Mouse (Mus musculus) ES-Bruce4 (cell line): ENCODE measurements around the gene Etfb. TPM values are rescaled to one million over a fixed set of nuclear protein-coding genes. Genes with fewer than 3 reads are reported as not detected.

Experiments used
- H3K27ac ChIP-seq: 2 replicates; pipeline ENCODE4 v1.5.1; 2012; ENCODE audit warnings: low read length, inconsistent platforms; ENCODE audit not compliant: insufficient read depth
- H3K27me3 ChIP-seq: 2 replicates; pipeline ENCODE4 v1.6.1; 2012; ENCODE audit warnings: mild to moderate bottlenecking, low read length, inconsistent platforms; ENCODE audit not compliant: control insufficient read depth, poor library complexity, insufficient read depth, severe bottlenecking
- H3K36me3 ChIP-seq: 2 replicates; pipeline ENCODE4 v1.6.1; 2012; ENCODE audit warnings: inconsistent platforms, mild to moderate bottlenecking, low read length, moderate library complexity; ENCODE audit not compliant: control insufficient read depth, poor library complexity, insufficient read depth, severe bottlenecking
- H3K4me1 ChIP-seq: one replicate; pipeline ENCODE4 v1.8.1; 2011; ENCODE audit warnings: low read length; ENCODE audit not compliant: control insufficient read depth, insufficient read depth
- H3K4me3 ChIP-seq: 2 replicates; pipeline ENCODE4 v1.5.1; 2011; ENCODE audit warnings: low read depth, mild to moderate bottlenecking, low read length
- H3K9ac ChIP-seq: 2 replicates; pipeline ENCODE4 v1.6.1; 2012; ENCODE audit warnings: low read depth, mild to moderate bottlenecking, inconsistent platforms; ENCODE audit not compliant: poor library complexity, severe bottlenecking
- H3K9me3 ChIP-seq: replicated peaks from 2 replicates; pipeline ENCODE4 v1.6.1; 2012; ENCODE audit warnings: mild to moderate bottlenecking, low read length, inconsistent platforms; ENCODE audit not compliant: control insufficient read depth, poor library complexity, insufficient read depth, severe bottlenecking
- CTCF ChIP-seq: IDR thresholded peaks from one replicate; pipeline ENCODE4 v1.8.1; 2011; ENCODE audit warnings: low read depth, low read length
- EP300 ChIP-seq: IDR thresholded peaks from 2 replicates; pipeline ENCODE4 v1.6.1; 2011; ENCODE audit warnings: low read depth, low read length; ENCODE audit not compliant: insufficient read depth
- POLR2A ChIP-seq: IDR thresholded peaks from one replicate; pipeline ENCODE4 v1.8.1; 2011; ENCODE audit warnings: low read length; ENCODE audit not compliant: insufficient read depth
- polyA plus RNA-seq: library from polyadenylated mRNA; stranded (reverse); fragments of >200 nt; gene quantifications from 2 replicates; pipeline ENCODE4 v1.2.4, GENCODE M21; 2011; ENCODE audit warnings: low read depth; ENCODE audit not compliant: missing spikeins, insufficient read depth, insufficient read length

Gene Etfb
- polyA plus RNA-seq, 1 experiment = 68.3 TPM

- Histone ChIP-seq H3K4me3 (peak overlapping the region; percentile 80), H3K9ac (peak overlapping the region; percentile 24; the same call in 1 of the 2 replicates), H3K27ac (peak overlapping the region; percentile 54), H3K27me3 (no peaks in the 10 kb centered on the region), H3K9me3 (no peaks in the 10 kb centered on the region), H3K4me1 (peaks cover 4% of the 10 kb centered on the region), H3K36me3 (no peaks in the 10 kb centered on the region)
- TF ChIP-seq CTCF (no peak), EP300 (no peak), POLR2A (no peak)
Observed at GRCm38 (mm10) chr7:43443126-43443916, 562 bp upstream of the Etfb start.

GRCm38 (mm10) chr7:43447801-43448200 is 3.9 kb downstream of the Etfb start:
- no peak for TF ChIP-seq CTCF
- TF ChIP-seq POLR2A = no peak
- no peak overlapping the region for H3K27ac ChIP-seq
- no peaks in the 10 kb centered on the region for H3K27me3 ChIP-seq
- H3K4me1 ChIP-seq = no peaks in the 10 kb centered on the region
- no peak overlapping the region for H3K9ac ChIP-seq
- H3K36me3 ChIP-seq = no peaks in the 10 kb centered on the region
- H3K4me3 ChIP-seq = no peak overlapping the region
- H3K9me3 ChIP-seq = no peaks in the 10 kb centered on the region

- no peaks in the 10 kb centered on the region for H3K36me3 ChIP-seq
- TF ChIP-seq CTCF (no peak), POLR2A (no peak), EP300 (no peak)
- H3K27me3 ChIP-seq = no peaks in the 10 kb centered on the region
- H3K9ac ChIP-seq = no peak overlapping the region
- no peaks in the 10 kb centered on the region for H3K9me3 ChIP-seq
- no peaks in the 10 kb centered on the region for H3K4me1 ChIP-seq
- H3K4me3 ChIP-seq = no peak overlapping the region
- no peak overlapping the region for H3K27ac ChIP-seq
Observed at GRCm38 (mm10) chr7:43448246-43448645, 4.4 kb downstream of the Etfb start.

GRCm38 (mm10) chr7:43449811-43450210 is 5.9 kb downstream of the Etfb start:
- Histone ChIP-seq H3K4me3 (no peak overlapping the region), H3K9ac (no peak overlapping the region), H3K4me1 (no peaks in the 10 kb centered on the region), H3K9me3 (no peaks in the 10 kb centered on the region), H3K27ac (no peak overlapping the region), H3K36me3 (no peaks in the 10 kb centered on the region), H3K27me3 (no peaks in the 10 kb centered on the region)
- TF ChIP-seq CTCF (no peak), EP300 (no peak)

- TF ChIP-seq POLR2A (no peak), EP300 (no peak), CTCF (no peak)
- Histone ChIP-seq H3K27me3 (no peaks in the 10 kb centered on the region), H3K4me3 (no peak overlapping the region), H3K36me3 (no peaks in the 10 kb centered on the region), H3K27ac (no peak overlapping the region), H3K9ac (no peak overlapping the region), H3K4me1 (no peaks in the 10 kb centered on the region), H3K9me3 (peaks cover 5% of the 10 kb centered on the region)
Observed at GRCm38 (mm10) chr7:43451726-43452125, 7.8 kb downstream of the Etfb start.

- no peak overlapping the region for H3K27ac ChIP-seq
- H3K9ac ChIP-seq = no peak overlapping the region
- no peak overlapping the region for H3K4me3 ChIP-seq
- no peaks in the 10 kb centered on the region for H3K4me1 ChIP-seq
- peaks cover 9% of the 10 kb centered on the region for H3K9me3 ChIP-seq
- TF ChIP-seq CTCF = peak; percentile 45
- no peak for TF ChIP-seq EP300
- H3K36me3 ChIP-seq = no peaks in the 10 kb centered on the region
- H3K27me3 ChIP-seq = no peaks in the 10 kb centered on the region
Observed at GRCm38 (mm10) chr7:43452609-43453008, 8.7 kb downstream of the Etfb start.
